10 mouse cellular contexts compared by ENCODE assay signal in the genomic region with DNA sequence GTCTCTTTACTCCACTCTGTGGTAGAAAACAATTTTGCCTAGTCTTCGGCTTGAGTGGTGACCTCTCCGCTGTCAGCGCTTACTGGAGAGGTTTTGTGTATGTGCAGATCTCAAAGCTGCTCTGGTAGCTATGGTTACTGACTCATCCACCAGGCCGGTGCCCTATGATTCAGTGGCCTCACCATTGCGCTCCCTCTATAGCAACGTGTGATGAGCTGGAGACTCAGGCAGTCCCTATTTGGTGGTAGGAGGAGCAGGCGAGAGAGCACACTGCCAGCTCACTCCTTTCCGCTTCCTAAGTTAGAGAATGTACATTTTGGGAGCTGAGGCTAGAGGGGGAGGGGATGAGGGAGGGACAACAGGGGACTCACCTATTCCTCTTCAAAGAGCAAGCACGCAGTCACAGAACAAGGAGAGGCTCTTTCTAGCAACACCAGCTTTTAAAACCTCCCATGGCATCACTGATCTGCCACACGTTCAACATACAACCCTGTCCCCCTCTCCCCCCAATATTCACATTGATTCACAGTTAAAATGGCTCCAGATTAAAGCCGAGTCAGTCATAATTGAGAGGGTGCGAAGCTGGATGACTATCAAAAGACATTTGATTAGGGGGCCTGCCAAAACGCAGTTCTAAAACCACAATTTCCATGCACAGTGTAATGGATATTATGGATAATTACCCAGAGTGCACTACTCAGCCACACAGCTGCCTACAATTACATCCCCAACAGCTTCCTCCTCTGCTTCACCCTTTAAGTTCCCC. TPM values are rescaled to one million over a fixed set of nuclear protein-coding genes. Genes with fewer than 3 reads are reported as not detected.
DNase-seq lines count a peak whose midpoint lies in the region; ATAC-seq and TF ChIP-seq lines count a peak whose summit lies in the region.
"Had no signal": no experiment of that assay in that cellular context is flagged by ENCODE, and none has a peak within 500 bp of the region (broad histone marks: within the 10 kb centered on the region; RNA-seq: fewer than 3 reads in every experiment).

No protein-coding gene starts in this region.

- TF ChIP-seq CTCF in kidney, adult 2 months (conservative IDR thresholded peaks at IDR 0.05; ENCODE audit: insufficient read depth, insufficient read length, low read depth, low read length): no peak

- H3K9me3 ChIP-seq in midbrain, embryonic 13.5 days: no peaks in the 10 kb centered on the region
- H3K9me3 ChIP-seq in midbrain, embryonic 14.5 days (ENCODE audit: control insufficient read depth, low read length): no peaks in the 10 kb centered on the region
- no peaks in the 10 kb centered on the region for H3K9me3 ChIP-seq in forebrain, embryonic 12.5 days
- H3K9me3 ChIP-seq in neural tube, embryonic 14.5 days (ENCODE audit: control insufficient read depth, low read length): no peaks in the 10 kb centered on the region

- no peak overlapping the region for H3K4me2 ChIP-seq in midbrain, embryonic 13.5 days (replicated peaks)
- H3K4me2 ChIP-seq in midbrain, embryonic 14.5 days (ENCODE audit: low read length): no peak overlapping the region
- no peak overlapping the region for H3K4me2 ChIP-seq in forebrain, embryonic 12.5 days
- H3K4me2 ChIP-seq in neural tube, embryonic 14.5 days (ENCODE audit: low read depth, low read length): no peak overlapping the region
- H3K4me2 ChIP-seq: liver, embryonic 11.5 days had no signal

- no peaks in the 10 kb centered on the region for H3K27me3 ChIP-seq in midbrain, embryonic 13.5 days
- H3K27me3 ChIP-seq in midbrain, embryonic 14.5 days (ENCODE audit: control insufficient read depth, insufficient read depth, low read length): no peaks in the 10 kb centered on the region
- H3K27me3 ChIP-seq in forebrain, embryonic 12.5 days: 0 out of 2 replicates have a peak, but pooled peaks cover 4% of the 10 kb centered on the region
- no peaks in the 10 kb centered on the region for H3K27me3 ChIP-seq in neural tube, embryonic 14.5 days (ENCODE audit: control insufficient read depth, insufficient read depth, low read length)
- no peaks in the 10 kb centered on the region for H3K27me3 ChIP-seq in kidney, adult 2 months (replicated peaks; ENCODE audit: control insufficient read depth, insufficient read depth, low read length)

- no peak for DNase-seq in midbrain, embryonic 14.5 days
- DNase-seq in adrenal gland, postnatal 14 days: peak; percentile 76
- DNase-seq in kidney, postnatal 25 days: no peak
- DNase-seq in urinary bladder, postnatal 25 days (ENCODE audit: low spot score): no peak
- no peak for DNase-seq in kidney, adult 2 months

- no peak overlapping the region for H3K9ac ChIP-seq in midbrain, embryonic 13.5 days (replicated peaks)
- no peak overlapping the region for H3K9ac ChIP-seq in midbrain, embryonic 14.5 days (replicated peaks; ENCODE audit: low read length)
- H3K9ac ChIP-seq in forebrain, embryonic 12.5 days: no peak overlapping the region
- H3K9ac ChIP-seq in neural tube, embryonic 14.5 days (replicated peaks; ENCODE audit: low read depth, low read length): no peak overlapping the region

- no peaks in the 10 kb centered on the region for H3K36me3 ChIP-seq in midbrain, embryonic 13.5 days
- no peaks in the 10 kb centered on the region for H3K36me3 ChIP-seq in midbrain, embryonic 14.5 days (ENCODE audit: control insufficient read depth, insufficient read depth, low read length)
- no peaks in the 10 kb centered on the region for H3K36me3 ChIP-seq in forebrain, embryonic 12.5 days (replicated peaks)
- H3K36me3 ChIP-seq in neural tube, embryonic 14.5 days (ENCODE audit: control insufficient read depth, insufficient read depth, low read length): no peaks in the 10 kb centered on the region
- no peaks in the 10 kb centered on the region; the same call in 1 of the 2 replicates for H3K36me3 ChIP-seq in kidney, adult 2 months (ENCODE audit: control insufficient read depth, insufficient read depth, low read length)

- no peak overlapping the region for H3K4me3 ChIP-seq in midbrain, embryonic 13.5 days (replicated peaks)
- no peak overlapping the region for H3K4me3 ChIP-seq in midbrain, embryonic 14.5 days (replicated peaks; ENCODE audit: low read depth, low read length)
- H3K4me3 ChIP-seq in forebrain, embryonic 12.5 days (replicated peaks): no peak overlapping the region
- H3K4me3 ChIP-seq in neural tube, embryonic 14.5 days (ENCODE audit: low read depth, low read length): no peak overlapping the region
- H3K4me3 ChIP-seq in kidney, adult 2 months (ENCODE audit: insufficient read depth, low read depth, low read length): no peak overlapping the region
- H3K4me3 ChIP-seq: erythroblast, embryonic 14.5 days had no signal

- 72% methylated on average over 13 of the region's 13 CpGs for WGBS in midbrain, embryonic 13.5 days
- 75% methylated on average over 13 of the region's 13 CpGs for WGBS in midbrain, embryonic 14.5 days
- 65% methylated on average over 13 of the region's 13 CpGs for WGBS in forebrain, embryonic 12.5 days
- 59% methylated on average over 13 of the region's 13 CpGs for WGBS in neural tube, embryonic 14.5 days
- WGBS in kidney, adult 2 months: 88% methylated on average over 13 of the region's 13 CpGs

- peak; percentile 68 for ATAC-seq in midbrain, embryonic 13.5 days
- no peak for ATAC-seq in midbrain, embryonic 14.5 days (ENCODE audit: low FRiP score, low TSS enrichment)
- peak; percentile 64; the same call in 1 of the 2 replicates for ATAC-seq in forebrain, embryonic 12.5 days (ENCODE audit: low FRiP score)
- ATAC-seq in neural tube, embryonic 14.5 days (ENCODE audit: low read depth): peak; percentile 45; the same call in 1 of the 2 replicates

- no peaks in the 10 kb centered on the region for H3K4me1 ChIP-seq in midbrain, embryonic 13.5 days (replicated peaks)
- H3K4me1 ChIP-seq in midbrain, embryonic 14.5 days (ENCODE audit: control insufficient read depth, insufficient read depth, low read length): no peaks in the 10 kb centered on the region
- 0 out of 2 replicates have a peak, but pooled peaks cover 7% of the 10 kb centered on the region for H3K4me1 ChIP-seq in forebrain, embryonic 12.5 days
- no peaks in the 10 kb centered on the region for H3K4me1 ChIP-seq in neural tube, embryonic 14.5 days (ENCODE audit: control insufficient read depth, insufficient read depth, low read length)
- H3K4me1 ChIP-seq in kidney, adult 2 months (ENCODE audit: control insufficient read depth, insufficient read depth, low read length): no peaks in the 10 kb centered on the region

- no peak for TF ChIP-seq POLR2A in kidney, adult 2 months (IDR thresholded peaks at IDR 0.05; ENCODE audit: low read depth, low read length)

- no peak overlapping the region for H3K27ac ChIP-seq in midbrain, embryonic 13.5 days
- H3K27ac ChIP-seq in midbrain, embryonic 14.5 days (replicated peaks; ENCODE audit: low read depth, low read length): no peak overlapping the region
- H3K27ac ChIP-seq in forebrain, embryonic 12.5 days: peak overlapping the region; percentile 59; the same call in 1 of the 2 replicates
- peak overlapping the region; percentile 23; the same call in 1 of the 2 replicates for H3K27ac ChIP-seq in neural tube, embryonic 14.5 days (ENCODE audit: low read depth, low read length)
- no peak overlapping the region for H3K27ac ChIP-seq in kidney, adult 2 months (ENCODE audit: insufficient read depth, low read depth, low read length)

RNA-seq across cellular contexts. Expression of a gene that starts 50.2 kb away (rescaled TPM):
- polyA plus RNA-seq in midbrain, embryonic 13.5 days (2015; fragmentation: Nextera tagmentation; extraction: Ambion mirVana): 9.5 and 9.9 TPM in 2 replicates
- polyA plus RNA-seq in midbrain, embryonic 14.5 days (2014; fragmentation: Nextera tagmentation; extraction: Ambion mirVana): 15.7 and 15.9 TPM in 2 replicates
- 23.7 and 24.4 TPM in 2 replicates for total RNA-seq in adrenal gland, postnatal 14 days (2021)
- polyA plus RNA-seq in forebrain, embryonic 12.5 days (2016; fragmentation: Nextera tagmentation; extraction: Ambion mirVana): 17.9 and 28.4 TPM in 2 replicates
- 18.3 and 26.1 TPM in 2 replicates for polyA plus RNA-seq in neural tube, embryonic 14.5 days (2014; fragmentation: Nextera tagmentation; extraction: Ambion mirVana)
- 16.2 and 19.7 TPM in 2 replicates for polyA plus RNA-seq in kidney, adult 2 months (2012; rRNA removed)

Comparison
In these comparisons a context has a peak if more than half of its experiments do, and no peak if none do; other contexts are left out.
1. H3K27ac ChIP-seq: peak in forebrain, embryonic 12.5 days (single experiment) and neural tube, embryonic 14.5 days (single experiment); none in midbrain, embryonic 13.5 days (single experiment), midbrain, embryonic 14.5 days (single experiment) and kidney, adult 2 months (single experiment).